Mouse (Mus musculus) hindbrain, embryonic 15.5 days (tissue): ENCODE measurements around the gene Bcas3. TPM values are rescaled to one million over a fixed set of nuclear protein-coding genes. Genes with fewer than 3 reads are reported as not detected.

ENCODE experiments used
- ATAC-seq: fragments of 200-750 bp; cut with Nextera tagmentation; 2 replicates; pipeline ENCODE4 v1.8.0; 2017; ENCODE audit warnings: low read depth, moderate number of reproducible peaks, moderate TSS enrichment; ENCODE audit not compliant: low FRiP score
- H3K27ac ChIP-seq: fragments of 300-500 bp; sonication (generic); replicated peaks from 2 replicates; pipeline ENCODE4 v1.5.1; 2015; ENCODE audit warnings: mild to moderate bottlenecking, inconsistent platforms
- H3K27me3 ChIP-seq: fragments of 300-500 bp; sonication (generic); 2 replicates; pipeline ENCODE4 v1.6.1; 2015; ENCODE audit warnings: control low read depth, inconsistent platforms
- H3K36me3 ChIP-seq: fragments of 300-500 bp; sonication (generic); 2 replicates; pipeline ENCODE4 v1.6.1; 2015; ENCODE audit warnings: control low read depth, inconsistent platforms
- H3K4me1 ChIP-seq: fragments of 300-500 bp; sonication (generic); replicated peaks from 2 replicates; pipeline ENCODE4 v1.6.1; 2015; ENCODE audit warnings: control low read depth, inconsistent platforms
- H3K4me2 ChIP-seq: fragments of 300-500 bp; sonication (generic); 2 replicates; pipeline ENCODE4 v1.6.1; 2015; ENCODE audit warnings: moderate library complexity, mild to moderate bottlenecking, inconsistent platforms
- H3K4me3 ChIP-seq: fragments of 300-500 bp; sonication (generic); 2 replicates; pipeline ENCODE4 v1.5.1; 2015; ENCODE audit warnings: mild to moderate bottlenecking, inconsistent platforms
- H3K9ac ChIP-seq: fragments of 300-500 bp; sonication (generic); 2 replicates; pipeline ENCODE4 v1.6.1; 2015; ENCODE audit warnings: inconsistent platforms
- H3K9me3 ChIP-seq: fragments of 300-500 bp; sonication (generic); 2 replicates; pipeline ENCODE4 v1.6.1; 2016; ENCODE audit warnings: control low read depth, inconsistent platforms
- WGBS: fragments of 180-500 bp; shearing (Covaris S2); methylation state at CpG from one replicate; pipeline ENCODE4 v1.1.7; 2015; 5-methylcytosine and 5-hydroxymethylcytosine counted together
- polyA plus RNA-seq: library from polyadenylated mRNA; unstranded; fragments of >200 nt; fragmentation: Nextera tagmentation; extraction: Ambion mirVana; gene quantifications from 2 replicates; pipeline ENCODE4 v1.2.1, GENCODE M21; 2015

Gene Bcas3
- polyA plus RNA-seq, 1 experiment from 2014 or later: 31.9 TPM

- no peak overlapping the region for H3K9ac ChIP-seq
- no peaks in the 10 kb centered on the region for H3K36me3 ChIP-seq
- WGBS: 91% methylated on average over 5 of the region's 5 CpGs
- H3K4me1 ChIP-seq: no peaks in the 10 kb centered on the region
- no peak overlapping the region for H3K27ac ChIP-seq
- no peaks in the 10 kb centered on the region for H3K9me3 ChIP-seq
- no peaks in the 10 kb centered on the region for H3K27me3 ChIP-seq
- no peak overlapping the region for H3K4me2 ChIP-seq
- no peak overlapping the region for H3K4me3 ChIP-seq
- ATAC-seq: no peak
These were observed 94.4 kb downstream of the Bcas3 start for GRCm38 (mm10) chr11:85447375-85447774.

GRCm38 (mm10) chr11:85453598-85454304 is 100.8 kb downstream of the Bcas3 start:
- H3K36me3 ChIP-seq: no peaks in the 10 kb centered on the region
- no peak overlapping the region for H3K9ac ChIP-seq
- no peak overlapping the region for H3K4me2 ChIP-seq
- 85% methylated on average over 8 of the region's 8 CpGs for WGBS
- no peaks in the 10 kb centered on the region for H3K4me1 ChIP-seq
- H3K27ac ChIP-seq: no peak overlapping the region
- no peak overlapping the region for H3K4me3 ChIP-seq
- no peak for ATAC-seq
- H3K27me3 ChIP-seq: no peaks in the 10 kb centered on the region
- H3K9me3 ChIP-seq: no peaks in the 10 kb centered on the region

GRCm38 (mm10) chr11:85454305-85454682 is 101.3 kb downstream of the Bcas3 start:
- no peak overlapping the region for H3K27ac ChIP-seq
- H3K4me2 ChIP-seq: no peak overlapping the region
- H3K27me3 ChIP-seq: no peaks in the 10 kb centered on the region
- no peak overlapping the region for H3K4me3 ChIP-seq
- no peaks in the 10 kb centered on the region for H3K36me3 ChIP-seq
- WGBS: 88% methylated on average over 5 of the region's 5 CpGs
- H3K4me1 ChIP-seq: no peaks in the 10 kb centered on the region
- no peak overlapping the region for H3K9ac ChIP-seq
- ATAC-seq: no peak
- no peaks in the 10 kb centered on the region for H3K9me3 ChIP-seq

GRCm38 (mm10) chr11:85461536-85461935 is 108.6 kb downstream of the Bcas3 start:
- Histone ChIP-seq H3K27ac (no peak overlapping the region), H3K4me2 (no peak overlapping the region), H3K27me3 (no peaks in the 10 kb centered on the region), H3K4me3 (no peak overlapping the region), H3K36me3 (no peaks in the 10 kb centered on the region), H3K9me3 (no peaks in the 10 kb centered on the region), H3K9ac (no peak overlapping the region), H3K4me1 (no peaks in the 10 kb centered on the region)
- no peak for ATAC-seq
- WGBS: 67% methylated on average over 7 of the region's 7 CpGs

- no peak for ATAC-seq
- 85% methylated on average over 1 of the region's 1 CpGs for WGBS
- Histone ChIP-seq H3K4me3 (no peak overlapping the region), H3K27me3 (no peaks in the 10 kb centered on the region), H3K4me1 (no peaks in the 10 kb centered on the region), H3K4me2 (no peak overlapping the region), H3K27ac (no peak overlapping the region), H3K9me3 (no peaks in the 10 kb centered on the region), H3K9ac (no peak overlapping the region), H3K36me3 (no peaks in the 10 kb centered on the region)
These were observed 116.6 kb downstream of the Bcas3 start for GRCm38 (mm10) chr11:85469526-85469925.

- ATAC-seq: no peak
- no peaks in the 10 kb centered on the region for H3K9me3 ChIP-seq
- H3K4me3 ChIP-seq: no peak overlapping the region
- H3K4me2 ChIP-seq: no peak overlapping the region
- no peak overlapping the region for H3K27ac ChIP-seq
- no peak overlapping the region for H3K9ac ChIP-seq
- H3K4me1 ChIP-seq: no peaks in the 10 kb centered on the region
- 18% methylated on average over 4 of the region's 4 CpGs for WGBS
- H3K27me3 ChIP-seq: no peaks in the 10 kb centered on the region
- no peaks in the 10 kb centered on the region for H3K36me3 ChIP-seq
These were observed 117.5 kb downstream of the Bcas3 start for GRCm38 (mm10) chr11:85470508-85470907.

- Histone ChIP-seq H3K4me3 (no peak overlapping the region), H3K9me3 (no peaks in the 10 kb centered on the region), H3K36me3 (no peaks in the 10 kb centered on the region), H3K9ac (no peak overlapping the region), H3K4me1 (no peaks in the 10 kb centered on the region), H3K27ac (no peak overlapping the region), H3K4me2 (no peak overlapping the region), H3K27me3 (no peaks in the 10 kb centered on the region)
- 26% methylated on average over 12 of the region's 12 CpGs for WGBS
- ATAC-seq: no peak
These were observed 121.4 kb downstream of the Bcas3 start for GRCm38 (mm10) chr11:85474326-85474725.

- H3K27ac ChIP-seq: no peak overlapping the region
- H3K36me3 ChIP-seq: no peaks in the 10 kb centered on the region
- WGBS: 69% methylated on average over 6 of the region's 6 CpGs
- no peak for ATAC-seq
- no peaks in the 10 kb centered on the region for H3K27me3 ChIP-seq
- 0 out of 2 replicates have a peak, but pooled peaks cover 4% of the 10 kb centered on the region for H3K4me1 ChIP-seq
- no peak overlapping the region for H3K4me2 ChIP-seq
- no peaks in the 10 kb centered on the region for H3K9me3 ChIP-seq
- H3K9ac ChIP-seq: no peak overlapping the region
- H3K4me3 ChIP-seq: no peak overlapping the region
These were observed 129.9 kb downstream of the Bcas3 start for GRCm38 (mm10) chr11:85482737-85483467.

- Histone ChIP-seq H3K27ac (no peak overlapping the region), H3K4me2 (no peak overlapping the region), H3K9me3 (no peaks in the 10 kb centered on the region), H3K9ac (no peak overlapping the region), H3K4me1 (0 out of 2 replicates have a peak, but pooled peaks cover 4% of the 10 kb centered on the region), H3K36me3 (no peaks in the 10 kb centered on the region), H3K27me3 (no peaks in the 10 kb centered on the region), H3K4me3 (no peak overlapping the region)
- no peak for ATAC-seq
- WGBS: 88% methylated on average over 6 of the region's 6 CpGs
These were observed 132.4 kb downstream of the Bcas3 start for GRCm38 (mm10) chr11:85485197-85485940.

GRCm38 (mm10) chr11:85487501-85487900 is 134.5 kb downstream of the Bcas3 start:
- Histone ChIP-seq H3K4me1 (0 out of 2 replicates have a peak, but pooled peaks cover 4% of the 10 kb centered on the region), H3K27ac (no peak overlapping the region), H3K4me3 (no peak overlapping the region), H3K9ac (no peak overlapping the region), H3K4me2 (no peak overlapping the region), H3K9me3 (no peaks in the 10 kb centered on the region), H3K36me3 (no peaks in the 10 kb centered on the region), H3K27me3 (no peaks in the 10 kb centered on the region)
- 37% methylated on average over 7 of the region's 7 CpGs for WGBS
- no peak for ATAC-seq

GRCm38 (mm10) chr11:85492231-85492630 is 139.3 kb downstream of the Bcas3 start:
- H3K36me3 ChIP-seq: no peaks in the 10 kb centered on the region
- H3K9ac ChIP-seq: no peak overlapping the region
- no peak for ATAC-seq
- WGBS: 45% methylated on average over 12 of the region's 12 CpGs
- no peak overlapping the region for H3K4me2 ChIP-seq
- no peak overlapping the region for H3K27ac ChIP-seq
- no peaks in the 10 kb centered on the region for H3K27me3 ChIP-seq
- H3K9me3 ChIP-seq: no peaks in the 10 kb centered on the region
- H3K4me1 ChIP-seq: 0 out of 2 replicates have a peak, but pooled peaks cover 4% of the 10 kb centered on the region
- H3K4me3 ChIP-seq: no peak overlapping the region

GRCm38 (mm10) chr11:85492666-85493065 is 139.7 kb downstream of the Bcas3 start:
- H3K4me2 ChIP-seq: no peak overlapping the region
- H3K4me3 ChIP-seq: no peak overlapping the region
- WGBS: 73% methylated on average over 3 of the region's 3 CpGs
- H3K9me3 ChIP-seq: no peaks in the 10 kb centered on the region
- H3K27ac ChIP-seq: no peak overlapping the region
- H3K4me1 ChIP-seq: no peaks in the 10 kb centered on the region
- no peaks in the 10 kb centered on the region for H3K36me3 ChIP-seq
- no peak for ATAC-seq
- H3K27me3 ChIP-seq: no peaks in the 10 kb centered on the region
- no peak overlapping the region for H3K9ac ChIP-seq
